Mouse (Mus musculus) subcutaneous adipose tissue, adult 2 months (tissue): ENCODE results near the gene Malrd1. TPM values are rescaled to one million over a fixed set of nuclear protein-coding genes. Genes with fewer than 3 reads are reported as not detected.

ENCODE experiments used
- polyA plus RNA-seq: library from polyadenylated mRNA; depleted of rRNA; stranded (reverse); fragments of >200 nt; gene quantifications from 2 replicates; pipeline ENCODE4 v1.2.3, GENCODE M21; 2012; ENCODE audit warnings: low replicate concordance; rRNA removed

The Malrd1 gene
- not detected in 2 replicates for polyA plus RNA-seq

GRCm38 (mm10) chr2:15526241-15526924 is at the start of gene Malrd1:
Gene Malrd1, plus strand, starts transcription at chr2:15526479.

